Mouse (Mus musculus) CH12.LX (cell line): ENCODE measurements around the gene Fam19a2. TPM values are rescaled to one million over a fixed set of nuclear protein-coding genes. Genes with fewer than 3 reads are reported as not detected.

Source experiments
- DNase-seq: peaks from one replicate; pipeline ENCODE4 v3.0.0-alpha.2; 2013; ENCODE audit errors: extremely low read depth
- H3K27ac ChIP-seq: 2 replicates; pipeline ENCODE4 v1.5.1; 2012; ENCODE audit warnings: low read depth, mild to moderate bottlenecking, control low read depth, moderate library complexity; ENCODE audit not compliant: insufficient read depth
- H3K27me3 ChIP-seq: replicated peaks from 2 replicates; pipeline ENCODE3; 2012; ENCODE audit warnings: inconsistent platforms
- H3K36me3 ChIP-seq, 2 experiments: replicated peaks in 1 of 2; 2 replicates each; pipeline versions ENCODE3 to v1.6.1; 2012; ENCODE audit warnings: inconsistent platforms in 1 of 2, low read length in 1 of 2, mild to moderate bottlenecking in 1 of 2, mixed read lengths in 1 of 2, moderate library complexity in 1 of 2; ENCODE audit not compliant: control insufficient read depth in 1 of 2, insufficient read depth in 1 of 2
- H3K4me1 ChIP-seq, 2 experiments: 2 replicates each; pipeline ENCODE4 v1.6.1; 2012; ENCODE audit warnings: inconsistent platforms in 1 of 2, moderate library complexity in 1 of 2; ENCODE audit not compliant: insufficient read depth in 2 of 2, control insufficient read depth in 1 of 2
- H3K4me2 ChIP-seq: 2 replicates; pipeline ENCODE4 v1.6.1; 2012; ENCODE audit warnings: low read depth, mild to moderate bottlenecking, control low read depth; ENCODE audit not compliant: poor library complexity, insufficient read depth, severe bottlenecking
- H3K4me3 ChIP-seq, 3 experiments: fragments of 150-350 bp in 1 of 3; sonication (generic) in 1 of 3; replicated peaks in 1 of 3; 2 replicates each; pipeline versions ENCODE3 to v1.5.1; 2011 to 2012; ENCODE audit warnings: low read depth in 2 of 3, low read length in 2 of 3, mild to moderate bottlenecking in 2 of 3, moderate library complexity in 2 of 3, control low read depth in 1 of 3, improper control_type of control experiment in 1 of 3, inconsistent platforms in 1 of 3, mixed read lengths in 1 of 3; ENCODE audit not compliant: poor library complexity in 1 of 3
- H3K79me2 ChIP-seq: replicated peaks from 2 replicates; pipeline ENCODE4 v1.6.1; 2012; ENCODE audit warnings: mild to moderate bottlenecking, moderate library complexity; ENCODE audit not compliant: control insufficient read depth, poor library complexity, insufficient read depth, severe bottlenecking; ENCODE audit errors: extremely low read depth
- H3K9ac ChIP-seq: 2 replicates; pipeline ENCODE4 v1.6.1; 2012; ENCODE audit warnings: low read depth, mild to moderate bottlenecking, control low read depth, moderate library complexity; ENCODE audit not compliant: insufficient read depth
- H3K9me3 ChIP-seq: replicated peaks from 2 replicates; pipeline ENCODE3; 2012; ENCODE audit warnings: low read length, inconsistent platforms, mixed read lengths
- BHLHE40 ChIP-seq: IDR thresholded peaks from 2 replicates; pipeline ENCODE4 v1.6.1; 2011; ENCODE audit warnings: mild to moderate bottlenecking, low read depth, low read length, improper control_type of control experiment
- CHD1 ChIP-seq: IDR thresholded peaks from 2 replicates; pipeline ENCODE4 v1.6.1; 2012; ENCODE audit warnings: low read depth, low read length, improper control_type of control experiment, inconsistent platforms
- CHD2 ChIP-seq: IDR thresholded peaks from 2 replicates; pipeline ENCODE4 v1.6.1; 2011; ENCODE audit warnings: low read length, improper control_type of control experiment
- CTCF ChIP-seq, 2 experiments: IDR thresholded peaks in 1 of 2; conservative IDR thresholded peaks in 1 of 2; 2 replicates each; pipeline ENCODE4 v1.5.1; 2011 to 2012; ENCODE audit warnings: low read depth in 2 of 2, low read length in 2 of 2, improper control_type of control experiment in 1 of 2, inconsistent platforms in 1 of 2, mild to moderate bottlenecking in 1 of 2, moderate library complexity in 1 of 2
- EP300 ChIP-seq: IDR thresholded peaks from 2 replicates; pipeline ENCODE4 v1.6.1; 2011; ENCODE audit warnings: low read length, improper control_type of control experiment
- HCFC1 ChIP-seq: IDR thresholded peaks from 2 replicates; pipeline ENCODE4 v1.6.1; 2012; ENCODE audit warnings: low read depth, mild to moderate bottlenecking, inconsistent platforms, low read length, improper control_type of control experiment
- IRF4 ChIP-seq: IDR thresholded peaks from 2 replicates; pipeline ENCODE4 v1.6.1; 2014; ENCODE audit warnings: low read depth, mild to moderate bottlenecking, inconsistent platforms, low read length, improper control_type of control experiment
- JUN ChIP-seq: IDR thresholded peaks from 2 replicates; pipeline ENCODE4 v1.6.1; 2011; ENCODE audit warnings: low read depth, mild to moderate bottlenecking, low read length, improper control_type of control experiment, moderate library complexity; ENCODE audit not compliant: insufficient read depth
- KAT2A ChIP-seq: IDR thresholded peaks from 2 replicates; pipeline ENCODE4 v1.6.1; 2012; ENCODE audit warnings: low read length, improper control_type of control experiment, inconsistent platforms; ENCODE audit not compliant: insufficient replicate concordance
- MAFK ChIP-seq: IDR thresholded peaks from 2 replicates; pipeline ENCODE4 v1.6.1; 2011; ENCODE audit warnings: low read length, improper control_type of control experiment; ENCODE audit not compliant: insufficient replicate concordance
- MEF2A ChIP-seq: IDR thresholded peaks from 2 replicates; pipeline ENCODE4 v1.6.1; 2014; ENCODE audit warnings: low read depth, mild to moderate bottlenecking, inconsistent platforms, low read length, improper control_type of control experiment, borderline replicate concordance
- MXI1 ChIP-seq: IDR thresholded peaks from 2 replicates; pipeline ENCODE4 v1.6.1; 2011; ENCODE audit warnings: mild to moderate bottlenecking, low read depth, low read length, improper control_type of control experiment
- MYC ChIP-seq: IDR thresholded peaks from 2 replicates; pipeline ENCODE4 v1.6.1; 2011; ENCODE audit warnings: low read depth, mild to moderate bottlenecking, improper control_type of control experiment, low read length
- NELFE ChIP-seq: IDR thresholded peaks from 2 replicates; pipeline ENCODE4 v1.6.1; 2011; ENCODE audit warnings: low read depth, low read length, improper control_type of control experiment
- NRF1 ChIP-seq: IDR thresholded peaks from 2 replicates; pipeline ENCODE4 v1.6.1; 2014; ENCODE audit warnings: low read depth, mild to moderate bottlenecking, inconsistent platforms, low read length, improper control_type of control experiment, moderate library complexity
- PAX5 ChIP-seq: IDR thresholded peaks from 2 replicates; pipeline ENCODE4 v1.6.1; 2012; ENCODE audit warnings: low read length, inconsistent platforms, mixed read lengths
- POLR2A ChIP-seq: IDR thresholded peaks from 2 replicates; pipeline ENCODE4 v1.6.1; 2011; ENCODE audit warnings: low read depth, mild to moderate bottlenecking, improper control_type of control experiment, low read length
- SIN3A ChIP-seq: IDR thresholded peaks from 2 replicates; pipeline ENCODE4 v1.6.1; 2012; ENCODE audit warnings: low read length, improper control_type of control experiment, inconsistent platforms
- SMC3 ChIP-seq: IDR thresholded peaks from 2 replicates; pipeline ENCODE4 v1.6.1; 2011; ENCODE audit warnings: low read depth, low read length, improper control_type of control experiment
- UBTF ChIP-seq: IDR thresholded peaks from 2 replicates; pipeline ENCODE4 v1.6.1; 2012; ENCODE audit warnings: low read depth, mild to moderate bottlenecking, inconsistent platforms, low read length, improper control_type of control experiment, moderate library complexity
- USF2 ChIP-seq: conservative IDR thresholded peaks from 2 replicates; pipeline ENCODE4 v1.6.1; 2011; ENCODE audit warnings: low read depth, low read length, improper control_type of control experiment
- ZC3H11A ChIP-seq: IDR thresholded peaks from 2 replicates; pipeline ENCODE4 v1.6.1; 2012; ENCODE audit warnings: low read depth, mild to moderate bottlenecking, inconsistent platforms, low read length, improper control_type of control experiment
- ZKSCAN1 ChIP-seq: IDR thresholded peaks from 2 replicates; pipeline ENCODE4 v1.6.1; 2012; ENCODE audit warnings: low read depth, inconsistent platforms, low read length, improper control_type of control experiment, borderline replicate concordance
- ZNF384 ChIP-seq: IDR thresholded peaks from 2 replicates; pipeline ENCODE4 v1.6.1; 2012; ENCODE audit warnings: low read depth, low read length, improper control_type of control experiment, inconsistent platforms
- dilution Hi-C: fragments of 300-500 bp; cut with MboI; formaldehyde crosslinking; loops from 2 replicates; pipeline ENCODE4 v1.14.3; 2020; ENCODE audit warnings: low sequenced_read_pairs; ENCODE audit not compliant: extremely low pct_unique_long_range_greater_than_20kb, extremely low pct_ligation_motif_present
- in situ Hi-C: fragments of 300-500 bp; cut with MboI; formaldehyde crosslinking; loops from 3 replicates; pipeline ENCODE4 v1.14.3; 2019; ENCODE audit warnings: low sequenced_read_pairs, low pct_ligation_motif_present, low pct_unique_long_range_greater_than_20kb, mixed read lengths
- polyA plus RNA-seq: library from polyadenylated mRNA; unstranded; fragments of >175 nt; gene quantifications from 2 replicates; pipeline ENCODE4 v1.2.1, GENCODE M21; 2012; ENCODE audit warnings: low read depth; ENCODE audit not compliant: insufficient read length
- total RNA-seq, 2 experiments: library from RNA; depleted of rRNA; stranded (reverse); fragments of 300-350 nt in 1 of 2; fragments of >200 nt in 1 of 2; gene quantifications; 2 replicates each; pipeline ENCODE4 v1.2.3; 2012 to 2014

The Fam19a2 gene
- total and polyA plus RNA-seq, 3 experiments = not detected

GRCm38 (mm10) chr10:123437576-123437975 lies 173.8 kb downstream of the Fam19a2 start:
- no peak for DNase-seq
- H3K27ac ChIP-seq = no peak overlapping the region
- dilution Hi-C loops = no loop called here
- no peak overlapping the region for H3K9ac ChIP-seq
- H3K36me3 ChIP-seq = no peaks in the 10 kb centered on the region
- no peaks in the 10 kb centered on the region for H3K79me2 ChIP-seq
- TF ChIP-seq MXI1 = no peak
- TF ChIP-seq MYC = no peak
- no peak for TF ChIP-seq SIN3A
- no peak for TF ChIP-seq PAX5
- TF ChIP-seq SMC3 = no peak
- TF ChIP-seq POLR2A = no peak
- no peak for TF ChIP-seq MEF2A
- no peak for TF ChIP-seq ZC3H11A
- no peak for TF ChIP-seq KAT2A
- TF ChIP-seq HCFC1 = no peak
- no peak for TF ChIP-seq EP300
- no peak for TF ChIP-seq BHLHE40
- no peaks in the 10 kb centered on the region for H3K27me3 ChIP-seq
- H3K4me1 ChIP-seq = no peaks in the 10 kb centered on the region
- H3K4me2 ChIP-seq = no peak overlapping the region
- in situ Hi-C loops = no loop called here
- no peak overlapping the region for H3K4me3 ChIP-seq
- peaks cover 52% of the 10 kb centered on the region for H3K9me3 ChIP-seq

- H3K4me2 ChIP-seq = no peak overlapping the region
- no peak for DNase-seq
- H3K4me3 ChIP-seq = no peak overlapping the region
- no peak for TF ChIP-seq SIN3A
- no peak for TF ChIP-seq NRF1
- TF ChIP-seq MAFK = no peak
- no peak for TF ChIP-seq EP300
- no peak for TF ChIP-seq NELFE
- no peak for TF ChIP-seq ZNF384
- no peak for TF ChIP-seq ZKSCAN1
- no peak for TF ChIP-seq ZC3H11A
- TF ChIP-seq MEF2A = no peak
- TF ChIP-seq CTCF (conservative IDR thresholded peaks at IDR 0.05 in 1 of 2, IDR thresholded peaks at IDR 0.05 in 1 of 2; ENCODE audit: low read depth in 2 of 2, low read length in 2 of 2) = no peak
- TF ChIP-seq IRF4 = no peak
- TF ChIP-seq JUN = no peak
- no peak for TF ChIP-seq CHD2
- TF ChIP-seq UBTF = no peak
- no peak for TF ChIP-seq CHD1
- TF ChIP-seq USF2 = no peak
- TF ChIP-seq, all 38 proteins: peak for 0
- H3K79me2 ChIP-seq = no peaks in the 10 kb centered on the region
- no peaks in the 10 kb centered on the region for H3K27me3 ChIP-seq
- H3K9me3 ChIP-seq = peaks cover 20% of the 10 kb centered on the region
- in situ Hi-C loops = no loop called here
- no peak overlapping the region for H3K27ac ChIP-seq
- dilution Hi-C loops = no loop called here
- no peaks in the 10 kb centered on the region for H3K4me1 ChIP-seq
- H3K9ac ChIP-seq = no peak overlapping the region
- H3K36me3 ChIP-seq = no peaks in the 10 kb centered on the region
Measured at GRCm38 (mm10) chr10:123456800-123457199, 193.0 kb downstream of the Fam19a2 start.
